Mouse (Mus musculus) liver, postnatal 0 days (tissue): ENCODE results near the gene Meis2.

Source experiments
- CTCF ChIP-seq: sonication (generic); IDR thresholded peaks from 2 replicates; pipeline ENCODE4 v1.5.1; 2016; ENCODE audit warnings: antibody characterized with exemption, low read depth
- EP300 ChIP-seq: IDR thresholded peaks from 2 replicates; pipeline ENCODE4 v1.6.1; 2016; ENCODE audit warnings: antibody characterized with exemption, low read depth, mild to moderate bottlenecking

DNA sequence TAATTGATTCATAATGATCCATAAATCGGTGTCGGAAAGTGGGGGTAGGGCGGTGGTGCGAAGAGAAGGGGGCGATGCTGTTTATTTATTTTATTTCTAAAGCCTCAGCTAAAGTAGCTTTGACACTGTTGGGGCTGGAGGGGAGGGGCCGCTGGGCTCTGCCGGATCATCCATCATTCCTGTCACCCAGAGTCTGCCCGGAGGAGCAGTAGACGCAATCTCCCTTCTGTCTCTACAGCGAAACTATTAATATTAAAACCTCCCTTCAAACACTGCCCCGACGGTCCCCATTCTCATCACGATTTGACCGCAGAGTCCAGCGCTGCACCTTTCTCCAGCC lies 205.5 kb downstream of the Meis2 start:
- TF ChIP-seq EP300, result no peak
- TF ChIP-seq CTCF, result no peak
